Comparison of ENCODE assay signal across 9 mouse cellular contexts in the genomic region with DNA sequence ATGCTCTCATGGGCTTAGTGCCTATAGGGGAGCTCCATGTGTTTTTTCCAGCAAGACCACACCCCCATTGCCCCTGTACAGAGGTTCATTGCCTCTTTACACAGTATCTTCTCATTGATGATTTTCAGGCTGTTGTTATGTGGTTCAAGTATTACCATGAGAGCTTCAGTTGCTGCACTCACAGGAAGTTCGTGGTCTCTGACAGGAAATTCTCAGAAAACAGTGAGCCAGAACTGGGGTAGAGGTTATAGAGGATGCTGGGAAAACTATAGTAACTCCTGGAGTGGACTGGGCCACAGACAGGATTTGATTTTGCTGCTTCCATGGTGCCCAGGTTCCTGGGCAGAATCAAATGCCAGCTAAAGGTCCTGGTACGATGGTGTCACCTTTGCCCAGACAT. TPM values are rescaled to one million over a fixed set of nuclear protein-coding genes. Genes with fewer than 3 reads are reported as not detected.
DNase-seq lines count a peak whose midpoint lies in the region; ATAC-seq and TF ChIP-seq lines count a peak whose summit lies in the region.
"Had no signal": no experiment of that assay in that cellular context is flagged by ENCODE, and none has a peak within 500 bp of the region (broad histone marks: within the 10 kb centered on the region; RNA-seq: fewer than 3 reads in every experiment).

No protein-coding gene starts in this region.

- DNase-seq in heart, postnatal 10 days, result peak; percentile 16 to 24
- DNase-seq in heart, postnatal 36 days, result no peak
- peak; percentile 58 for DNase-seq in CH12.LX (ENCODE audit: extremely low read depth)
- peak; percentile 67 for DNase-seq in splenic B cell, adult 2 months (ENCODE audit: low read depth, low spot score)
- DNase-seq in embryo, embryonic 11 days, result no peak
- no peak for DNase-seq in midbrain, embryonic 10.5 days (ENCODE audit: low spot score)
- DNase-seq in layer of hippocampus, adult 18-20 months (ENCODE audit: low spot score in 2 of 2), result no peak
- DNase-seq: cerebellum, postnatal 36 days had no signal

- in situ Hi-C loops in CH12.LX (cut with MboI; ENCODE audit: low pct_ligation_motif_present, low pct_unique_long_range_greater_than_20kb, low sequenced_read_pairs), result loop anchor here (25.0 kb wide), 1 partner anchor 440 kb away; a partner anchor contains a TSS

- TF ChIP-seq EP300 in CH12.LX (IDR thresholded peaks at IDR 0.05; ENCODE audit: low read length), result no peak

- dilution Hi-C loops in CH12.LX (cut with MboI; ENCODE audit: extremely low pct_ligation_motif_present, extremely low pct_unique_long_range_greater_than_20kb, low sequenced_read_pairs), result no loop called here

- intact Hi-C loops in heart, postnatal 10 days (cut with DNase I), result no loop called here
- intact Hi-C loops in heart, postnatal 36 days (cut with DNase I), result no loop called here

- H3K27me3 ChIP-seq in CH12.LX (replicated peaks), result no peaks in the 10 kb centered on the region
- H3K27me3 ChIP-seq in liver, embryonic 12.5 days (replicated peaks), result no peaks in the 10 kb centered on the region
- no peaks in the 10 kb centered on the region for H3K27me3 ChIP-seq in splenic B cell, adult 2 months (ENCODE audit: control insufficient read depth, insufficient read depth, low read length, poor library complexity, severe bottlenecking)
- 0 out of 2 replicates have a peak, but pooled peaks cover 5% of the 10 kb centered on the region for H3K27me3 ChIP-seq in midbrain, embryonic 10.5 days (ENCODE audit: low read depth, poor library complexity, severe bottlenecking)

- peak overlapping the region; percentile 34 for H3K27ac ChIP-seq in CH12.LX (ENCODE audit: insufficient read depth, low read depth)
- H3K27ac ChIP-seq in liver, embryonic 12.5 days, result no peak overlapping the region
- no peak overlapping the region for H3K27ac ChIP-seq in midbrain, embryonic 10.5 days (replicated peaks)

- peak overlapping the region; percentile 100 for H3K4me2 ChIP-seq in CH12.LX (ENCODE audit: insufficient read depth, low read depth, poor library complexity, severe bottlenecking)
- peak overlapping the region; percentile 54 for H3K4me2 ChIP-seq in liver, embryonic 12.5 days

- TF ChIP-seq RAD21 in CH12.LX (IDR thresholded peaks at IDR 0.05; ENCODE audit: low read depth, low read length), result no peak

- peak overlapping the region; percentile 66 for H3K9ac ChIP-seq in CH12.LX (ENCODE audit: insufficient read depth, low read depth)
- no peak overlapping the region for H3K9ac ChIP-seq in liver, embryonic 12.5 days

- H3K9me3 ChIP-seq in CH12.LX (replicated peaks; ENCODE audit: low read length), result peaks cover 5% of the 10 kb centered on the region
- H3K9me3 ChIP-seq in liver, embryonic 12.5 days (replicated peaks), result no peaks in the 10 kb centered on the region
- no peaks in the 10 kb centered on the region for H3K9me3 ChIP-seq in midbrain, embryonic 10.5 days (replicated peaks)

- no peak for ATAC-seq in liver, embryonic 12.5 days

- peaks cover 10 to 22% of the 10 kb centered on the region in 2 experiments for H3K36me3 ChIP-seq in CH12.LX (replicated peaks in 1 of 2; ENCODE audit: control insufficient read depth in 1 of 2, insufficient read depth in 1 of 2, low read length in 1 of 2)
- H3K36me3 ChIP-seq in liver, embryonic 12.5 days, result peaks cover 13% of the 10 kb centered on the region
- H3K36me3 ChIP-seq in splenic B cell, adult 2 months (ENCODE audit: control insufficient read depth, insufficient read depth, low read length, poor library complexity, severe bottlenecking), result peaks cover 7% of the 10 kb centered on the region; the same call in 1 of the 2 replicates
- no peaks in the 10 kb centered on the region for H3K36me3 ChIP-seq in midbrain, embryonic 10.5 days

- H3K4me1 ChIP-seq in CH12.LX (ENCODE audit: control insufficient read depth in 1 of 2, insufficient read depth in 2 of 2), result peaks cover 3 to 23% of the 10 kb centered on the region in 2 experiments
- peaks cover 33% of the 10 kb centered on the region for H3K4me1 ChIP-seq in liver, embryonic 12.5 days
- peaks cover 13% of the 10 kb centered on the region for H3K4me1 ChIP-seq in midbrain, embryonic 10.5 days

- no peak for TF ChIP-seq CTCF in CH12.LX (conservative IDR thresholded peaks at IDR 0.05 in 1 of 2, IDR thresholded peaks at IDR 0.05 in 1 of 2; ENCODE audit: low read depth in 2 of 2, low read length in 2 of 2)

- peaks cover 36% of the 10 kb centered on the region for H3K79me2 ChIP-seq in CH12.LX (replicated peaks; ENCODE audit: control insufficient read depth, extremely low read depth, insufficient read depth, poor library complexity, severe bottlenecking)

- TF ChIP-seq POLR2A in CH12.LX (IDR thresholded peaks at IDR 0.05; ENCODE audit: low read depth, low read length), result no peak

- 37% methylated on average over 2 of the region's 2 CpGs for WGBS in liver, embryonic 12.5 days (ENCODE audit: insufficient replicate concordance)
- 86% methylated on average over 2 of the region's 2 CpGs for WGBS in midbrain, embryonic 10.5 days

- peak overlapping the region; percentile 47 to 56 (median 48) for H3K4me3 ChIP-seq in CH12.LX (replicated peaks in 1 of 3; ENCODE audit: low read depth in 2 of 3, low read length in 2 of 3, poor library complexity in 1 of 3)
- no peak overlapping the region for H3K4me3 ChIP-seq in liver, embryonic 12.5 days
- H3K4me3 ChIP-seq in midbrain, embryonic 10.5 days, result no peak overlapping the region

TF ChIP-seq in CH12.LX, 34 proteins besides CTCF, POLR2A, EP300 and RAD21:
- TF ChIP-seq PAX5 (IDR thresholded peaks at IDR 0.05; ENCODE audit: low read length) (no peak), TBP (conservative IDR thresholded peaks at IDR 0.05; ENCODE audit: low read depth, low read length) (0 out of 2 replicates have a peak, but pooled peaks have one; percentile 18), SMC3 (IDR thresholded peaks at IDR 0.05; ENCODE audit: low read depth, low read length) (no peak), ELF1 (IDR thresholded peaks at IDR 0.05; ENCODE audit: low read depth, low read length) (0 out of 2 replicates have a peak, but pooled peaks have one; percentile 27), JUND (conservative IDR thresholded peaks at IDR 0.05; ENCODE audit: low read depth, low read length) (no peak), BHLHE40 (IDR thresholded peaks at IDR 0.05; ENCODE audit: low read depth, low read length) (no peak), ZNF384 (IDR thresholded peaks at IDR 0.05; ENCODE audit: low read depth, low read length) (no peak), GABPA (IDR thresholded peaks at IDR 0.05; ENCODE audit: insufficient replicate concordance, low read depth, low read length) (no peak), SIN3A (IDR thresholded peaks at IDR 0.05; ENCODE audit: low read length) (peak; percentile 48; the same call in 1 of the 2 replicates), MXI1 (IDR thresholded peaks at IDR 0.05; ENCODE audit: low read depth, low read length) (peak; percentile 75; the same call in 1 of the 2 replicates), HCFC1 (IDR thresholded peaks at IDR 0.05; ENCODE audit: low read depth, low read length) (peak; percentile 58), ZC3H11A (IDR thresholded peaks at IDR 0.05; ENCODE audit: low read depth, low read length) (no peak), ZMIZ1 (IDR thresholded peaks at IDR 0.05; ENCODE audit: low read depth, low read length) (no peak)
TF ChIP-seq in CH12.LX: peak in this region for 5.

RNA-seq across cellular contexts. Expression of a gene that starts 2.2 kb away (rescaled TPM):
- total RNA-seq in heart, postnatal 10 days (2021), result 10 to 100 TPM; 12.6 to 16.3 TPM
- total RNA-seq in heart, postnatal 36 days (2021), result 10 to 100 TPM in 1 of 2 experiments, 1 to 10 TPM in 1; 6.8 to 10.1 TPM
- total RNA-seq in CH12.LX (2012; rRNA removed) (36.2 and 42.6 TPM in 2 replicates), CH12.LX (2014; rRNA removed) (59.3 and 69.9 TPM in 2 replicates)
- polyA plus RNA-seq in CH12.LX (2012; ENCODE audit: insufficient read length, low read depth), result 53.3 and 64.9 TPM in 2 replicates
- polyA plus RNA-seq in liver, embryonic 12.5 days (2016; fragmentation: Nextera tagmentation; extraction: Ambion mirVana), result 19.9 and 20.7 TPM in 2 replicates
- polyA plus RNA-seq in midbrain, embryonic 10.5 days (2016; fragmentation: Nextera tagmentation; extraction: Ambion mirVana), result 10.0 TPM in 2 replicates
- total RNA-seq in layer of hippocampus, adult 18-20 months (2021), result 1 to 10 TPM; 2.0 TPM

Comparison
In these comparisons a context has a peak if more than half of its experiments do, and no peak if none do; other contexts are left out.
1. DNase-seq: peak in heart, postnatal 10 days (2 of 2), CH12.LX (single experiment) and splenic B cell, adult 2 months (single experiment); none in heart, postnatal 36 days (0 of 2), embryo, embryonic 11 days (single experiment), midbrain, embryonic 10.5 days (single experiment) and layer of hippocampus, adult 18-20 months (0 of 2).
2. H3K4me3 ChIP-seq: peak in CH12.LX (3 of 3); none in liver, embryonic 12.5 days (single experiment) and midbrain, embryonic 10.5 days (single experiment).